Mouse (Mus musculus) monocyte, adult 2 months (primary cell): ENCODE measurements around the gene Farp1.

Experiments used
- DNase-seq, 2 experiments: peaks; one replicate each; pipeline ENCODE4 v3.0.0; 2022; ENCODE audit warnings: low spot score in 2 of 2, low read depth in 1 of 2

Gene Farp1

GRCm38 (mm10) chr14:121259332-121259731 lies 224.3 kb downstream of the Farp1 start:
- no peak for DNase-seq

GRCm38 (mm10) chr14:121259789-121260188 lies 224.8 kb downstream of the Farp1 start:
- no peak for DNase-seq

- DNase-seq: no peak
Observed at GRCm38 (mm10) chr14:121261229-121261879, 226.4 kb downstream of the Farp1 start.

- DNase-seq: no peak
Observed at GRCm38 (mm10) chr14:121262606-121263005, 227.6 kb downstream of the Farp1 start.

- DNase-seq: no peak
Observed at GRCm38 (mm10) chr14:121263912-121264311, 228.9 kb downstream of the Farp1 start.

GRCm38 (mm10) chr14:121264453-121264852 lies 229.5 kb downstream of the Farp1 start:
- no peak for DNase-seq

GRCm38 (mm10) chr14:121267801-121268200 lies 232.8 kb downstream of the Farp1 start:
- no peak for DNase-seq

- no peak for DNase-seq
Observed at GRCm38 (mm10) chr14:121270490-121270889, 235.5 kb downstream of the Farp1 start.

GRCm38 (mm10) chr14:121274985-121275384 lies 240.0 kb downstream of the Farp1 start:
- DNase-seq: no peak

- no peak for DNase-seq
Observed at GRCm38 (mm10) chr14:121276016-121276415, 241.0 kb downstream of the Farp1 start.

- peak in 1 of 2 experiments; percentile 49 for DNase-seq
Observed at GRCm38 (mm10) chr14:121279106-121279505, 244.1 kb downstream of the Farp1 start.

- DNase-seq: no peak
Observed at GRCm38 (mm10) chr14:121280601-121281335, 245.8 kb downstream of the Farp1 start.

GRCm38 (mm10) chr14:121281336-121281710 lies 246.3 kb downstream of the Farp1 start:
- no peak for DNase-seq

GRCm38 (mm10) chr14:121285379-121286120 lies 250.6 kb downstream of the Farp1 start:
- DNase-seq: no peak

GRCm38 (mm10) chr14:121291881-121292280 lies 256.9 kb downstream of the Farp1 start:
- DNase-seq: no peak

- no peak for DNase-seq
Observed at GRCm38 (mm10) chr14:121292391-121292790, 257.4 kb downstream of the Farp1 start.

GRCm38 (mm10) chr14:121294484-121294883 lies 259.5 kb downstream of the Farp1 start:
- no peak for DNase-seq

GRCm38 (mm10) chr14:121297103-121297502 lies 262.1 kb downstream of the Farp1 start:
- no peak for DNase-seq

GRCm38 (mm10) chr14:121298537-121298936 lies 263.5 kb downstream of the Farp1 start:
- DNase-seq: no peak

GRCm38 (mm10) chr14:121299093-121299492 lies 264.1 kb downstream of the Farp1 start:
- no peak for DNase-seq

GRCm38 (mm10) chr14:121304523-121304922 lies 269.5 kb downstream of the Farp1 start:
- DNase-seq: no peak
